Mouse (Mus musculus) cerebellum, adult (tissue): ENCODE results near the gene Arid1b.
A peak's percentile ranks its signal among the peaks of the same experiment; 100 is the strongest.

ENCODE experiments used
- ATAC-seq: cut with Nextera tagmentation; 2 replicates; pipeline ENCODE4 v1.9.2; 2017; ENCODE audit warnings: mild to moderate bottlenecking, moderate library complexity, mixed read lengths; ENCODE audit not compliant: insufficient number of reproducible peaks, low FRiP score, low TSS enrichment

Arid1b gene

GRCm38 (mm10) chr17:4993840-4994503 lies at the start of gene Arid1b:
Gene Arid1b, plus strand, starts transcription at chr17:4994332.
- peak; percentile 59 for ATAC-seq

DNA sequence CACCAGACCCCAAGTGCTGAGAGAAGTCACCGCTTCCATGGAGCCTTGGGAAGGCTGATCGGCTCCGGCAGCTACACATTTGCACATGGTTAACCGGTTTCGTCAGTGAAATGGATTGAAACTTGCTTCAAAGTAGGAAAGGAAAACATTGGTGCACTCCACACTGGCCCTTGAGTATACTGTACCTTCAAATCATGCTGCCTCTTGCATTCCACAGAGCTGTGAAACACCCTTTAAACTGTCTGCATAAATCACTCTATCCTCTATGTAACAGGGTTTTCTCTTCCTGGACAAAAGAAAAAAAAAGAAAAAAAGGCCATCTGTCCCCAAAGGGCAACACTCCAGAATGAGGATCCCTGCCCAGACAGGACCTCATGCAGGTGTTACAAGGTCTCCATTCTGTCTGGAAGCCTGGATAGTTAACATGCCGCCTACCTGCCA lies 48.8 kb upstream of the Arid1b start:
- peak; percentile 86 for ATAC-seq

DNA sequence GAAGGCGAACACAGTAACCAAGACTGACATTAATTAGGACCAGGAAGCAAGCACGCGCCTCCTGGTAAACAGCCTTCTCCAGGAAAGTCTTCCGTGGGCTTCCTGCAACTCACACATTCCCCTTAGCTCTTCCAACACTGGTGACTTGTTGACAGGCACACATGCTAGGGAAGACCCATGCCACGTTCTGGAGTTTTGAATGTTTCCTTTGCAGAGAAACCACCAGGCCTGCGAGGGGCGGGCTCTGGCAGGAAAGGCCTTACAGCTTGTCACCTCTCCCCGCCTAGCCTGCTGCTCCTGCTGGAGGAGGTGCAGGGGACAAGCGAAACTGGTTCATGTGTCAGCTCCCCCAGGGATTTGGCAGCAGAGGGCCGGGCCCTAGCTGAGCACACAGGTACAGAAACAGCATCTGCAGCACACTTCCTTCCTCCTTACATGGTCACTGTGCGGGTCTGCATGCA lies 48.2 kb upstream of the Arid1b start:
- peak; percentile 81 for ATAC-seq

- 0 out of 2 replicates have a peak, but pooled peaks have one; percentile 37 for ATAC-seq
Observed at GRCm38 (mm10) chr17:4946421-4946974, 47.6 kb upstream of the Arid1b start.

GRCm38 (mm10) chr17:4947013-4947412 lies 47.1 kb upstream of the Arid1b start:
- no peak for ATAC-seq

DNA sequence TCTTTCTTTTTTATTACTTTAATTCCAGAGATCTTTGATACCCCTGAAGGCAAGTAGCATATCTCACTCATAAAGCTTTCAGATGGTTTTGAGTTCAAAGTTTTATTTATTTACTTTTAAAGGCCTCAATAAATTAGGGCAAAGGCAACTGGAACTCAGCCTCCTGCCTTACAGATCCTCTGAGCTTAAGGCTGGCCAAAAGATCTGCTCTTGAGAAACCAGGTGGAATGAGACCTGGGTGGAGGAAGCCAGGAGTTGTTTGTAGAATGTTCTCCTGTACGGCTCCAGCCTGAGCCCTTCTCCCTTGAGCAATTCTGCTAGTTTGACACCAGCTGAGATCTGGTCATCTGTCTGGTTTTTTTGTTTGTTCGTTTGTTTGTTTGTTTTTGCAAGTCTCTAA lies 46.7 kb upstream of the Arid1b start:
- no peak for ATAC-seq

- ATAC-seq: no peak
Observed at GRCm38 (mm10) chr17:4948501-4948900, 45.6 kb upstream of the Arid1b start.

DNA sequence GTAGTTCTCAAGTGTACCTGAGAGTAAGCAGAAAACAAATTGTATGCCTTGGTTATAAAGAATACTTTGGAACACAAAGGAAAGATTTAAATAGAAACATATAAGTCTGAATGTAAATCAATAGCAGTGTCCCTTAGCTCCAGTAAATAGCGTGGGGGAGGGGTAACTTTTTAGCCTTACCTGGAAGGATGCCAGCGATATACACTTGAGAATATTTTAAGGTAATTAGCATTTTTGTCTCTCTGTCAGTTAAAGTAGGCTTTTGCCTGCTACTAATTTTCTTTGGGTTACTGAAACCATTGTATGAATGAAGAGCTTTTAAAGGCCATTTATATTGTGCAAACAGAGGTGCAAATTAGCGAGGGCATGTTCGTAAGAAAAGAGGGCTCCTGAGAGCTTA lies 39.7 kb upstream of the Arid1b start:
- ATAC-seq: no peak

DNA sequence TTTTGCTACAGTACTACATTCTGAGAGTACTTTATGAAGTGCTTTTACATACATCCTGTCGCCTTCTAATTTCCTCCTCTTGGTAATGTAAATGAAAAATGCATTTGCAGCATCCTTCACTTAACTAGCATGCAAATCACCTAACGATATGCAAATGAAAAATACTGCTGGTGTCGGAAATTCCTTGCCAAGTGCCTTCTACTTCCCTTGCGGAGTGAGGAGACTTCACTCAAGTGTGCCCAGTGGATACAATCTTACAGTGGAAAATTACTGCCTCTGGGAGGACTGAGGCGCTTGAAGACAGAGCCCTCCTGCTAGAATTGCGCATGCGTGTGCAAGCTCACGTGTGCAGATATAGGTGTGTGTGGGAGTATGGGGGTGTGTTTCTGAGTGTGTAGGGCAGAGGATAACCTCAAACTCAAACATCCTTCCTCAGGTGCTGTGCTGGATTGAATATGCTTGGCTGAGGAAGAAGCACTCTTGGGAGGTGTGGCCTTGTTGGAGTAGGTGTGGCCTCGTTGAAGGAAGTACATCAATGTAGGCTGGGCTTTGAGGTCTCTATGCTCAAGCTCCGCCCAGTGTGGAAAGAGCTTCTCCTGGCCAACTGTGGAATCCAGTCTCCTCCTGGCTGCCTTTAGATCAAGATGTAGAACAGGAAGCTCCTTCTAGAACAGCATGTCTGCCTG lies 29.8 kb upstream of the Arid1b start:
- ATAC-seq: no peak

- no peak for ATAC-seq
Observed at GRCm38 (mm10) chr17:4967201-4967600, 26.9 kb upstream of the Arid1b start.

- ATAC-seq: no peak
Observed at GRCm38 (mm10) chr17:4968035-4968434, 26.1 kb upstream of the Arid1b start.

DNA sequence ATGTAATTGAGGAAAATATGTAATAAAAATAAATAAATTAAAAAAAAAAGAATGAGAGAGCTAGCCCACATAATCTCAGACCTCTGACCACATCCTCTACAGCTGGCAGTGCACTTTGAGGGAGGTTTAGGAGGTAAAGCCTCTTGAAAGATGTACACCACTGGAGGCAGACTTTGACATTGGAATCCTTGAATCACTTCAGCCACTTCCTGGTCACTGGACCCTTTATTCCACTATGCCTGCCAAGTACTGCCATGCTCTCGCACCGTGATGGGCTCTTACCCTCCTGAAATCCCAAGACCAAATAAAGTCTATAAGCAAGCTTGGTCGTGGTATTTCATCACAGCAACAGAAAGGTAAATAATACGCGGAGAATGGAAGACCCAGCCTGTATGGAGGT lies 25.3 kb upstream of the Arid1b start:
- ATAC-seq: no peak

GRCm38 (mm10) chr17:4972261-4972660 lies 21.9 kb upstream of the Arid1b start:
- ATAC-seq: no peak

GRCm38 (mm10) chr17:4974736-4975135 lies 19.4 kb upstream of the Arid1b start:
- peak; percentile 98 for ATAC-seq

GRCm38 (mm10) chr17:4980151-4980550 lies 14.0 kb upstream of the Arid1b start:
- ATAC-seq: no peak

DNA sequence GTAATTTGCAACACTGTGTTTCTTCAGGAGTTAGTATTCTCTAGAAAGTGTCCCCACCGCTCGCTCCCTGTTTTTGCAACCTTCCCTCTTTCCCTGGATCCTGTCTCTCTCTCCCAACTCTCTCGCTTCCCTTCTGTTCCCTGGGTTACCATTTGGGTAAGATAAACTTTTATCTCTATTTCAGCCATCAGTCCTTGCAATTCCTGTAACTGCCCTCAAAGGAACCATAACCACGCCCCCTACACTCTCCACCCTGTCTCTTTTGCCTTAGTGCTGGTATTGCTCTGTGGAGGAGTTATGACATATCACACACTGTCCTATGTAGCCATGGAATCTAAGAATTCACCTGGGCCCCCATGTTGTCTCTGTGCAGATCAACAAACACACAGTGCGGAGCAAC lies 11.3 kb upstream of the Arid1b start:
- no peak for ATAC-seq

DNA sequence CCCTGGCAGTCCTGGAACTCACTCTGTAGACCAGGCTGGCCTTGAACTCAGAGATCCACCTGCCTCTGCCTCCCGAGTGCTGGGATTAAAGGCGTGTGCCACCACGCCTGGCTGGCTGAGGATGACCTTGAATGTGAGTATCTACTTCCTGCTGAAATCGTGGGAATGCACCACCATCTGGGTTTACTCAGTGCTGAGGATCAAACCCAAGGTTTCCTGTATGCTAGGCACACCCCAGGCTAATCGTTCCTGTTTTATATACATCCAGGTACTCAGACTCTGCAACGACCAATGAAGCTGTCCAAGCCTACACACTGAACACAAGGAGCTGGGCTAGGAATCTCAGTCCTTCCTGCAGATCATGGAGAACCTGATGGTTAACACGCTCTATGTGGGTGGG lies 9.4 kb upstream of the Arid1b start:
- ATAC-seq: no peak

- no peak for ATAC-seq
Observed at GRCm38 (mm10) chr17:4990911-4991560, 3.1 kb upstream of the Arid1b start.

DNA sequence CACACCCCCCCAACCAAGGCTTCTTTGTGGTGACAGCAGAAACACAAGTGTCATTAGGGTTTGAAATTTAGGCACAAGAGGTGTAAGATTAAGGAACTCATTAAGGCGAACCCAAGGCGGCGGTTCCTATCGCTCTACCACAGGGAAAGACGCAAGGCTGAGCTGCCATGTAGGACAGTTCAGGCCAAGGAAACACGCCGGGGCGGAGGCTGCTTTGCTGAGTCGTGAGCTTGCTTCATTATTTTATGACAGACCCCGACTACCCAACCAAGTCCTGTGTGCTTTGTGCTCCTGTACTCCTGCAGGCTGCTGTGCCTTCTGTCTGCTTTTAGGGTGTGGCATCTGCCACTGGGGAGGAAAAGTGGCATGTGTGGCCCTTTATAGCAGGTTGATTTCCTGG lies 2.5 kb upstream of the Arid1b start:
- no peak for ATAC-seq

GRCm38 (mm10) chr17:4993497-4993839 lies 664 bp upstream of the Arid1b start:
- ATAC-seq: no peak

DNA sequence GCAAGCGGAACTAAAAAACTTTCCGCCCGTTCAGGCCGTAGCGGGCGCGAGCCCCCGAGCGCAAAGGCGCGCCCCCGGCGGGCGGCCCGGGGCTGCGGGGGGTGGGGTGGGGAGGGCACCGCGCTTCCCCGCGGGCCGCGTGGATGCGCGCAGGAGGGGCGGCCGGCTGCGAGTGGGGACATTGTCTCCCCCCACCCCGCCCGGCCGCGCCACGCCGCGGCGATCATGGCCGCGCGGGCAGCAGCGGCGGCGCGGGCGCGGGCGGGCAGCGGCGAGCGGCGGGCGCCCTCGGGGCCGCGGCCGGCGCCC lies 326 bp downstream of the Arid1b start:
- no peak; the same call in 1 of the 2 replicates for ATAC-seq
